Mouse (Mus musculus) T-helper 2 cell (primary cell): Measurements from ENCODE around the gene Wdr61.
"Not testable (repeated sequence)": the region's sequence is repeated elsewhere in the genome, so short reads cannot be mapped to it uniquely, and the experiment has no call there.

Experiments used
- in situ Hi-C: fragments of 300-600 bp; cut with MboI, MseI; formaldehyde crosslinking; loops from one replicate; pipeline ENCODE4 v1.15.1; 2025; ENCODE audit warnings: high pct_unique_total_duplicates

Wdr61 gene

DNA sequence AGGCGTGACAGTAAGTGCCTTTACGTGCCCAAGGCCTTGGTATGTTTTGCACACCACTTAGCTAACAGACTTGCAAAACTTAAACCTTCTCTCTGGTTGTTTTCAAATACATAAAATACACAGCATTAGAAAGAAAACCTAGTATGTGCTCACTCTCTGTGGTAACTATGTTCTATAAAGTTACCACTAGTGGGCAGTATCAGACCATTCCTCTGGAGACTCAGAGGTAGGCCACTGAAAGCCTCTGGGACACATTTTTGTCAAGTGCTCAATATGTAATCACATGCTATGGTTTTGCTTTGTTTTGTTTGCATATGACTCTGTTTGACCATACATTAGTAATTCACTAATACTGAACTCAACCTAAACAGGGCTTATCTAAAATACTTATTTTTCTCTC, 2.2 kb downstream of the Wdr61 start:
- in situ Hi-C loops, result loop anchor here (10.0 kb wide), 1 partner anchor 383 kb away; no protein-coding TSS in a partner anchor

DNA sequence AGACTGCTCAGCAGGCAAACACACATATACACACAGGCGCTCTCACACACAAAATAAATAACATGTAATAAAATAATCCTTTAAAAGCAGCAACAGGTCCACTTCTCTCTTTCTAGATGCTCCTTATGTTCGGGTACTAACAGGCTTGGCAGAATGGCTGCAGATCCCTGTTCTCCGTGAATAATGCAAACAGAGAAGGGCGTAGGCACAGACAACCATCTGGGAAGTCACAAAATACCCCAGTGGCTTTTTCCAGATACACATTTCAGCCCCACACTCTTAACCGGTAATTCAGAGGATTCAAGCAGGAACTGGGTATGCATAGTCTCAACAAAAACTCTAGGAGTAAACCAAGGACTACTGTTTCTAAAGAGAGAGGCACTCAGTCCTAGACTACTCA, 8.0 kb downstream of the Wdr61 start:
- in situ Hi-C loops, result no loop called here

- in situ Hi-C loops, result no loop called here
Measured at GRCm38 (mm10) chr9:54722596-54722995, 11.7 kb downstream of the Wdr61 start.

GRCm38 (mm10) chr9:54722156-54722555, 12.2 kb downstream of the Wdr61 start:
- in situ Hi-C loops, result no loop called here

GRCm38 (mm10) chr9:54717527-54717926, 16.8 kb downstream of the Wdr61 start:
- in situ Hi-C loops, result no loop called here

DNA sequence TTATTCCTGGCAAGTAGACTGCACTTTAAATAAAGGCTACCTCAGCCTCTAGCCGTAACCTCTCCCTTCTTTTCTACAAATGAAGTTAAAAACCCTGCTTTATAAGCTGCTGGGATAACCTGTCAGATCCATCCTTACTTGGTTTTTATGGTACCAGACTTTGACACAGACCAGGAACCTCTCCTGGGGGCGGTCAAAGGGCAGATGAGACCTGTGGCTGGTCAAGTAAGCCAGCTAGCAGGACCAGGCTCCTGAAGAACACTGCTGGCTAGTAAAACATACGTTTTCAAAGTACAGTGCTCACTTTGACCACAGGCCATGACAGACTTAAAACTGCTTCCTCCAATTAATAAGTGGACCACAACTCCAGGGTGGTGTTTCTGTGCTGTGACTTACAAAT, 18.5 kb downstream of the Wdr61 start:
- in situ Hi-C loops, result no loop called here

DNA sequence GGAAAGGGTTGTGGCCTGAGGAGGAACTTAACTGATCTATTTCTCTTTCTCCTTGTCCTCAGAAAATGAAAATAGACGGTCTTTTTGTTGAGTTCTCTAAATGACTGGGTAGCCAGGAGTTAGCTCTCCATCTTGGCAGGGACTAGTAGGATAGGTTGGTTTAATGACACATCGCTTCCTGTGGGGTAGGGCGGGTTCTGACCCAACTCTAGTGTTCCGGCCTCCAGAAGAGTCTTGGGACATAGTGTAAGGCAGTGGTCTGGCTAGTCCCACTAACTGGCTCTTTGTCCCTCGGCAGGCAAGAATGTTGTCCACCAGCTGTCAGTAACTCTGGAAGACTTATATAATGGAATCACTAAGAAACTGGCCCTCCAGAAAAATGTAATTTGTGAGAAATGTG, 26.2 kb downstream of the Wdr61 start:
- in situ Hi-C loops, result no loop called here

- in situ Hi-C loops, result no loop called here
Measured at GRCm38 (mm10) chr9:54707288-54707999, 26.9 kb downstream of the Wdr61 start.

DNA sequence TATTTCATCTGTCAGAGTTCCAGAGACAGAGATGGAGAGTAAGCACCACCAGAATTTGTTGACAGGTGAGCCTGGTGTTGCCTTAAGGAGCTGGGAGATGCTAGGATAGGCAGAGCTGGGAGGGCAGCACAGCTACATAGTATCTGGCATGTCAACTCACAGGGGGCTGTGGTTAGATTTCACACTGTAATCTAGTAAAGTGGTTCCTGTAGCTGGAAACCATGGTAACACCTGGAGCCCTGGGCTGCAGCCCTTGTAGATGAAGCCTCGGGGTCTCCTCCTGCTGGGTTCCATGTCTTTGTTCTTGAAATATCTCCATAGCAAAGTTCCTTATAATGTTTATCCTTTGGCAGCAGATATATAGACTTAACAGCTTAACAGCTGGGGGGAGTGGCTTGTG, 28.8 kb downstream of the Wdr61 start:
- in situ Hi-C loops, result no loop called here

DNA sequence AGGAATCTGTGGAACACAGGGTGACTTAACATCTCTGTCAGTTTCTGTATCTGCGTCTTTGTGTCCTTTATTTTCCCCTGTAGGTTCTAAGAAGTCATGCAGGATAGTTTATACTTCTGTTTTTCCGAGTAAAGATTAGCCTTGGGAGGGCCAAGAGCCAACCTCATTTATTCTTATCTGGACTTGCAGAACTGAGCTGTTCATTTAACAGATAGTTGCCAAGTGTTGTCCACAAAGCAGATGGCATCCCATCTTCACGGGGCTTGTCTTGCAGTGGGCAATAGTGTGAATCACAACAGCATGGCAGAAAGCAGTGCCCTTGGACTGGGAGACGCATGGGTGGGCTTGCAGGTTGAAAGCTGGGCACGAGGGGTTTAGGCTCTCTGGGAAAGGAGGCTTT, 30.0 kb downstream of the Wdr61 start:
- in situ Hi-C loops, result no loop called here

DNA sequence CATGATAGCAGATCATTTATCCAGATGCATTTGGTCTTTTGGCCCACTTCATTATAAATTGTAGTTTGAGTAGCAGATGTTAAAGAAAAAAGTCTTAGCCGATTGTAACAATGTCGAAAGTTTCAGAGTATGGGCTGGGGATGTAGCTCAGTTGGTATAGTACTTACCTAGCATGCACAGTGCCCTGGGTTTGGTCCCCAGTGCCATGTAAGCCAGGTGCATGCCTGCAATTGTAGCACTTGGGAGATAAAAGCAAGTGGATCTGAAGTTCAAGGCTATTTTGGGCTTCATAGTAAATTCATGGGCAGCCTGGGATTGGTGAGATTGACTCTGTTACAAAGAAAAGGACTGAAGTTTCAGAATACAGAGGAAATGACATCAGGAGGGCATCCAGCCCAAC, 31.7 kb downstream of the Wdr61 start:
- in situ Hi-C loops, result no loop called here

DNA sequence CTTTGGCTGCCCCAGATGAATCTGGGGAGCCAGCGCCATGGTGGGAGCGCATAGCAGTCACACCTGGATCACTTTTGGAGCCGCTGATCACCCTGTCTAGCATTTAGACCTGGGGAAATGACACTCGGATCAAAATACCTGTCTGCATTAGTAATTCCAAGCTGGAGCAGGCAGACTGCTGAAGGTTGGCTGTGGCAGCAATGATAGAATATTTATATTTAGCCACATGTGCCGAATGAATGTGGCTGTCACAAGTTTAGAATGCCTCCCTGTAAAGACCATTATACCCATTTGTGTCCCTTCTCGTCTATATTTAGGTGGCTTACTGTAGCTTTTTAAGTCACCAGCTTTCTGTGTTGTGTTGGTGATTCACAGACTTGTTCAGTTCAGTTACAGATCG, 33.6 kb downstream of the Wdr61 start:
- in situ Hi-C loops, result no loop called here

DNA sequence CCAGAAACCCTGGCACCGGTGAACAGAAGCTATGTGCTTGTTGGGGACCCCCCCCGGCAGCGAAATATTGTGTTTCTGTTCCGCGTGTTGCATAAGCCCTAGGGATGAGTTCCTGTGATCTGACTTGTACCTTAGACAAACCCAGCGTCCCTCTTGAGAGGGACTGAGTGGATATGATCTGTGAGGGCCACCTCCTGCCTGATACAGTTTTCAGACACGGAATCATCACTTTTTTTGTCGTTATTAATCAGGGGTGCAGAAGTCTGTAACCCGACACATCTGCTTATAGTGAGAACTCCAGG, 34.2 kb downstream of the Wdr61 start:
- in situ Hi-C loops, result no loop called here

DNA sequence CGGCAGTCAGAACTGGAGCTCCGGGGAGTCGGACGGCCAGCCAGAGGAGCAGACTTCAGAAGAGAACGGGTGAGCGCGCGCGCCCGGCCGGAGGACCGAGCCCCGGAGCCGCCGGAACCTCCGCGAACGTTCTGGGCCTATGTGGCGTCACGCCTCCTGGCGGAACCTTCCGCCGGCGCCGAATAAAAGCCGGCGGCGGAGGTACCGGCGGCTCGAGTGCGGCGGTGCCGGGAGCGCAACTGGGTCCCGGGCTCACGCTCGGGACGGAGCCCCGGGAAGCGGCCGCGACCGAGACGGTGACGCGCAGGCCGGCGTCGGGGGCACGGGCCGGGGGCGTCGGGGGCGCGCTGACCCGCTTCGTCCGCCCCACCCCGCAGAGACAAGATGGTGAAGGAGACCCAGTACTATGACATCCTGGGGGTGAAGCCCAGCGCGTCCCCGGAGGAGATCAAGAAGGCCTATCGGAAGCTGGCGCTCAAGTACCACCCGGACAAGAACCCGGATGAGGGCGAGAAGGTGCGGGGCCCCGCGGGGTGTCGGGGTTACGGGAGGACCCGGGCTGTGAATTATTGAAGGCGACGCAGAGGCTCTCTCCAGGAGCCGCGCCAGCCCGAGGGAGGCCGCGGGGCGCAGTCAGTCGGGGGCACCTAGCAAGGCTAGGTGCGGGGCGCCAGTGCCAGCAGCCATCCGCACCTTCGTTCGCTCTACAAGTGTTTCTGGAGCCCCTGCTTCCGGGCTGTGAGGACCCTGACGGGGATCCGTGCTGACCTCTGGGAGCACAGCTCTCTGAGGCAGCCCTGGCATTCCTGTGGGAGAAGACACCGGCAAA, 34.8 kb downstream of the Wdr61 start:
- in situ Hi-C loops, result no loop called here

GRCm38 (mm10) chr9:54699087-54699344, 35.3 kb downstream of the Wdr61 start:
- in situ Hi-C loops, result no loop called here

- in situ Hi-C loops, result no loop called here
Measured at GRCm38 (mm10) chr9:54698318-54699086, 35.8 kb downstream of the Wdr61 start, which contains the start of gene Dnaja4. Gene Dnaja4 (plus strand): TSS chr9:54698873.

- in situ Hi-C loops, result not testable (repeated sequence)
Measured at GRCm38 (mm10) chr9:54691241-54691805, 43.0 kb downstream of the Wdr61 start.

DNA sequence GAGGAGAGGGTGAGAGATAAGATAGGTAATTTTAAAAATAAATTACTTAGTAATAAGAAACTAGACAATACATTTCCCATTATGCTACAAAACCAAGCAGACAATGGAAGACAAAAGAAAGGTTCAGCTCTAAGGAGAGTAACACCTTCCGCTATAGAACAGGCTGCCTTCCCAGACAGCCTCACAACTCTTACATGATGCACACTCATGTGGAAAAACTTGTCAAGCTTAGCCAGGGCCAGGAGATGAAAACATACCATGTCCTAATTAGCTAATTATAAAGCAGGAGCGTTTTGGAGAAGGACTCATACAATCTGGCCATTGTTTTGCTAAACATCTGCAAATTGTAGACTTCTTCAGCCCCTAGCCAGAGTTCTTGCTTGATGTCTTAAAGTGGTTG, 43.6 kb downstream of the Wdr61 start:
- in situ Hi-C loops, result not testable (repeated sequence)

- in situ Hi-C loops, result no loop called here
Measured at GRCm38 (mm10) chr9:54689446-54689845, 44.9 kb downstream of the Wdr61 start.

DNA sequence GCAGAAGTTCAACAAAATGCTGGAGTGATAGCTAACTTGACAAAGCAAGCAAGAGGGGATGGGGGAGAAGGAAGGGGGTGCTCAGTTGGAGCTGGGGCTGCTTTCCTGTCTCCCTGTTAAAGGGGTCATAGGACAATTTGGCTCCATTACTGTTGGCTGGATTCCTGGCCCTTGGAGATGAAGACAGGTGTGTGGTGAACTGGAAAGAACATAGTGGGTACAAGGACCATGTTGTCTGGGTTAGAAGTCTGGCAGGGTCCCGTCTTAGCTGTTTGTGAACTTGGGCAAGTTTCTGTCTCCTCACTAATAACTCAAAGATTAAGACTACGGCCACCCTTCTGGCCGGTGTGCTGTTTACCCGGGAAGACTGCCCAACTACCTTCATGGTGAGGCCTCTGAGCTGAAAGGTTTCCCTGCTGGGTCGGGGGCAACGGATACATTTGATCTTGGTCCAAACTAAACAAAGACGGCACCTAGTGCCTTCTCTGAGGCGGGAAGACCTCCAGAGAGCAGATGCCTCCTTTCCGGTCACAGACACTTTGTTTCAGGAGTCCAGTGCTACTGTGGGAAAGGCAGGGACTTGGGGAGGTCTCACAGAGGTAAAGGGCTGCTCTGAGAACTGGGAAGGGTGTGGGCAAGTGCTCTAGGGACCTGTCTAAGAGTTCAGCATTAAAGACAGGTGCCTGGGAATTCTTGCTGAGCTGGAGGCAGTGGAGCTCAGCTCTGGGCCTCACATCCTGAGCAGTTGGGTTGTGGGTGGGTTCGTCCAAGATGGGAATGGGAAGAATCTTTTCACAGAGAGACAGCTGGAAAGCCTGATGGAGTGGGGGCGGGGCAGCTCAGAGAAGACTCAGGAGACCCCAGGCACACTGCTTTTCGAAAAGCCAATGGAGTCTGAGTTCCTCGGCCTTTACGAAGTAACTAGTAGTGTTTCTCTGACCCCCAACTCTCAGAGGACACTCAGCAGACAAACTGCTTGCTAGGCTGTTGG, 46.8 kb downstream of the Wdr61 start:
- in situ Hi-C loops, result no loop called here
